Mouse (Mus musculus): Measurements from ENCODE around the gene Clic4. TPM values are rescaled to one million over a fixed set of nuclear protein-coding genes. Genes with fewer than 3 reads are reported as not detected.
A peak's percentile ranks its signal among the peaks of the same experiment; 100 is the strongest.

The Clic4 gene
- polyA plus RNA-seq (2011; ENCODE audit: insufficient read depth, insufficient read length, low replicate concordance, missing spikeins), result 34.8 and 42.2 TPM in 2 replicates

GRCm38 (mm10) chr4:135272640-135273306 is at the start of gene Clic4:
Gene Clic4 (minus strand): TSS chr4:135272814.
- H3K4me3 ChIP-seq (replicated peaks; ENCODE audit: control insufficient read depth, low read depth, low read length), result peak within 1 kb of the TSS; percentile 91
- peaks cover 4% of the 10 kb centered on the region; the same call in 1 of the 2 replicates for H3K4me1 ChIP-seq (ENCODE audit: control insufficient read depth, insufficient read depth, low read length)
- WGBS, result under 1% methylated on average over 64 of the region's 64 CpGs
- H3K27ac ChIP-seq (ENCODE audit: control insufficient read depth, insufficient read depth, low read depth, low read length, poor library complexity), result peak within 1 kb of the TSS; percentile 87
- TF ChIP-seq CTCF (IDR thresholded peaks at IDR 0.05; ENCODE audit: control insufficient read depth, insufficient read depth, low read length), result peak; percentile 23; the same call in 1 of the 2 replicates
- peak; percentile 97 for TF ChIP-seq POLR2A (IDR thresholded peaks at IDR 0.05; ENCODE audit: borderline replicate concordance, control insufficient read depth, low read depth, low read length)

- H3K27ac ChIP-seq (ENCODE audit: control insufficient read depth, insufficient read depth, low read depth, low read length, poor library complexity), result no peak overlapping the region
- 20% methylated on average over 2 of the region's 2 CpGs for WGBS
- peaks cover 3% of the 10 kb centered on the region; the same call in 1 of the 2 replicates for H3K4me1 ChIP-seq (ENCODE audit: control insufficient read depth, insufficient read depth, low read length)
- TF ChIP-seq POLR2A (IDR thresholded peaks at IDR 0.05; ENCODE audit: borderline replicate concordance, control insufficient read depth, low read depth, low read length), result no peak
- TF ChIP-seq CTCF (IDR thresholded peaks at IDR 0.05; ENCODE audit: control insufficient read depth, insufficient read depth, low read length), result peak; percentile 97
- no peak overlapping the region for H3K4me3 ChIP-seq (replicated peaks; ENCODE audit: control insufficient read depth, low read depth, low read length)
These were observed 45.4 kb upstream of the Clic4 start for GRCm38 (mm10) chr4:135317966-135318365.

GRCm38 (mm10) chr4:135317539-135317938 is 44.9 kb upstream of the Clic4 start:
- WGBS, result 88% methylated on average over 4 of the region's 4 CpGs
- no peak overlapping the region for H3K27ac ChIP-seq (ENCODE audit: control insufficient read depth, insufficient read depth, low read depth, low read length, poor library complexity)
- TF ChIP-seq POLR2A (IDR thresholded peaks at IDR 0.05; ENCODE audit: borderline replicate concordance, control insufficient read depth, low read depth, low read length) (no peak), CTCF (IDR thresholded peaks at IDR 0.05; ENCODE audit: control insufficient read depth, insufficient read depth, low read length) (no peak)

GRCm38 (mm10) chr4:135315287-135315686 is 42.7 kb upstream of the Clic4 start:
- WGBS, result 75% methylated on average over 9 of the region's 9 CpGs
- no peak overlapping the region for H3K4me3 ChIP-seq (replicated peaks; ENCODE audit: control insufficient read depth, low read depth, low read length)
- TF ChIP-seq CTCF (IDR thresholded peaks at IDR 0.05; ENCODE audit: control insufficient read depth, insufficient read depth, low read length), result no peak
- no peak for TF ChIP-seq POLR2A (IDR thresholded peaks at IDR 0.05; ENCODE audit: borderline replicate concordance, control insufficient read depth, low read depth, low read length)
- no peak overlapping the region for H3K27ac ChIP-seq (ENCODE audit: control insufficient read depth, insufficient read depth, low read depth, low read length, poor library complexity)
- peaks cover 3% of the 10 kb centered on the region; the same call in 1 of the 2 replicates for H3K4me1 ChIP-seq (ENCODE audit: control insufficient read depth, insufficient read depth, low read length)

More at GRCm38 (mm10) chr4:135317539-135317938, 44.9 kb upstream of the Clic4 start:
- H3K4me1 ChIP-seq (ENCODE audit: control insufficient read depth, insufficient read depth, low read length), result peaks cover 3% of the 10 kb centered on the region; the same call in 1 of the 2 replicates
- H3K4me3 ChIP-seq (replicated peaks; ENCODE audit: control insufficient read depth, low read depth, low read length), result no peak overlapping the region

GRCm38 (mm10) chr4:135314419-135314832 is 41.8 kb upstream of the Clic4 start:
- no peak for TF ChIP-seq CTCF (IDR thresholded peaks at IDR 0.05; ENCODE audit: control insufficient read depth, insufficient read depth, low read length)
- no peak for TF ChIP-seq POLR2A (IDR thresholded peaks at IDR 0.05; ENCODE audit: borderline replicate concordance, control insufficient read depth, low read depth, low read length)
- Histone ChIP-seq H3K4me3 (replicated peaks; ENCODE audit: control insufficient read depth, low read depth, low read length) (peak overlapping the region; percentile 23), H3K4me1 (ENCODE audit: control insufficient read depth, insufficient read depth, low read length) (peaks cover 3% of the 10 kb centered on the region; the same call in 1 of the 2 replicates), H3K27ac (ENCODE audit: control insufficient read depth, insufficient read depth, low read depth, low read length, poor library complexity) (peak overlapping the region; percentile 67)
- 39% methylated on average over 11 of the region's 11 CpGs for WGBS

- 5% methylated on average over 9 of the region's 9 CpGs for WGBS
- TF ChIP-seq POLR2A (IDR thresholded peaks at IDR 0.05; ENCODE audit: borderline replicate concordance, control insufficient read depth, low read depth, low read length) (no peak), CTCF (IDR thresholded peaks at IDR 0.05; ENCODE audit: control insufficient read depth, insufficient read depth, low read length) (no peak)
- H3K27ac ChIP-seq (ENCODE audit: control insufficient read depth, insufficient read depth, low read depth, low read length, poor library complexity), result peak overlapping the region; percentile 42
- H3K4me1 ChIP-seq (ENCODE audit: control insufficient read depth, insufficient read depth, low read length), result peaks cover 3% of the 10 kb centered on the region; the same call in 1 of the 2 replicates
- H3K4me3 ChIP-seq (replicated peaks; ENCODE audit: control insufficient read depth, low read depth, low read length), result peak overlapping the region; percentile 8
These were observed 41.2 kb upstream of the Clic4 start for GRCm38 (mm10) chr4:135313761-135314241.

GRCm38 (mm10) chr4:135313111-135313691 is 40.6 kb upstream of the Clic4 start:
- H3K27ac ChIP-seq (ENCODE audit: control insufficient read depth, insufficient read depth, low read depth, low read length, poor library complexity), result peak overlapping the region; percentile 42

GRCm38 (mm10) chr4:135312706-135313105 is 40.1 kb upstream of the Clic4 start:
- Histone ChIP-seq H3K4me3 (replicated peaks; ENCODE audit: control insufficient read depth, low read depth, low read length) (no peak overlapping the region), H3K27ac (ENCODE audit: control insufficient read depth, insufficient read depth, low read depth, low read length, poor library complexity) (peak overlapping the region; percentile 42), H3K4me1 (ENCODE audit: control insufficient read depth, insufficient read depth, low read length) (peaks cover 3% of the 10 kb centered on the region; the same call in 1 of the 2 replicates)
- WGBS, result 48% methylated on average over 4 of the region's 4 CpGs
- no peak for TF ChIP-seq CTCF (IDR thresholded peaks at IDR 0.05; ENCODE audit: control insufficient read depth, insufficient read depth, low read length)
- peak; percentile 28; the same call in 1 of the 2 replicates for TF ChIP-seq POLR2A (IDR thresholded peaks at IDR 0.05; ENCODE audit: borderline replicate concordance, control insufficient read depth, low read depth, low read length)

More at GRCm38 (mm10) chr4:135313111-135313691, 40.6 kb upstream of the Clic4 start:
- peaks cover 3% of the 10 kb centered on the region; the same call in 1 of the 2 replicates for H3K4me1 ChIP-seq (ENCODE audit: control insufficient read depth, insufficient read depth, low read length)
- WGBS, result 22% methylated on average over 17 of the region's 17 CpGs
- no peak overlapping the region for H3K4me3 ChIP-seq (replicated peaks; ENCODE audit: control insufficient read depth, low read depth, low read length)
- no peak for TF ChIP-seq POLR2A (IDR thresholded peaks at IDR 0.05; ENCODE audit: borderline replicate concordance, control insufficient read depth, low read depth, low read length)
- no peak for TF ChIP-seq CTCF (IDR thresholded peaks at IDR 0.05; ENCODE audit: control insufficient read depth, insufficient read depth, low read length)
